Mouse (Mus musculus): Measurements from ENCODE around the gene Lcn9. TPM values are rescaled to one million over a fixed set of nuclear protein-coding genes. Genes with fewer than 3 reads are reported as not detected.
A peak's percentile ranks its signal among the peaks of the same experiment; 100 is the strongest.

The Lcn9 gene
- polyA plus RNA-seq, 2 experiments = not detected

DNA sequence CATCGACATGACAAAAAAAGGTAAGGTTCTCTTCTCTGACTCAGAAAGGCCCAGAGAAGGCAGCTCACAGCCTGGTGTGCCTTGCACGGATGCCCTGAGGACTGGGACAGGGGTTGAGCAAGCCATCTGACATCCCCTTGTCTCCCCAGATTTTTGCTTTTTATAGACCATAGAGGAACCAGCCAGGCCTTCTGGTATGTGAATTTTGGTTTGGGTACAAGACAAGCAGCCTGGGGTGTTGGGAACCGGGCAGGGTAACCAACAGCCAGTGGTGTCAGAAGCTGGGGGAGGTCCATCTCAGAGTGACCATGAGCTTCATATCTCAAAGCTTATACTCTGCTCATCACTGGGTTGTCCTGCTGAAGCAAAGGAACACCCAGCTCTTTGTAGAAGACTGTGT is 1.8 kb downstream of the Lcn9 start:
- Histone ChIP-seq H3K9ac (replicated peaks) (no peak overlapping the region), H3K36me3 (replicated peaks; ENCODE audit: control insufficient read depth, insufficient read depth, low read depth) (no peaks in the 10 kb centered on the region), H3K27me3 (ENCODE audit: control insufficient read depth, insufficient read depth, low read length) (no peaks in the 10 kb centered on the region), H3K4me3 (ENCODE audit: insufficient read depth in 1 of 2, low read depth in 2 of 2, low read length in 2 of 2) (no peak overlapping the region), H3K4me1 (replicated peaks; ENCODE audit: control insufficient read depth in 2 of 2, insufficient read depth in 2 of 2, low read length in 1 of 2) (no peaks in the 10 kb centered on the region), H3K4me2 (ENCODE audit: low read depth) (no peak overlapping the region), H3K9me3 (ENCODE audit: control insufficient read depth, low read length) (no peaks in the 10 kb centered on the region), H3K27ac (no peak overlapping the region)
- WGBS (ENCODE audit: insufficient replicate concordance) = 52% methylated on average over 3 of the region's 3 CpGs
- ATAC-seq (ENCODE audit: insufficient read depth) = no peak
- TF ChIP-seq CTCF (IDR thresholded peaks at IDR 0.05; ENCODE audit: low read depth) (no peak), EP300 (IDR thresholded peaks at IDR 0.05; ENCODE audit: low read depth) (no peak)
- DNase-seq (ENCODE audit: low read depth in 3 of 3, low spot score in 3 of 3) = no peak

GRCm38 (mm10) chr2:25828344-25828947 is 5.5 kb downstream of the Lcn9 start:
- H3K9me3 ChIP-seq (ENCODE audit: control insufficient read depth, low read length) = no peaks in the 10 kb centered on the region
- 42% methylated on average over 8 of the region's 8 CpGs for WGBS (ENCODE audit: insufficient replicate concordance)
- H3K27ac ChIP-seq = no peak overlapping the region
- H3K4me1 ChIP-seq (replicated peaks; ENCODE audit: control insufficient read depth in 2 of 2, insufficient read depth in 2 of 2, low read length in 1 of 2) = no peaks in the 10 kb centered on the region
- TF ChIP-seq CTCF (IDR thresholded peaks at IDR 0.05; ENCODE audit: low read depth) (no peak), EP300 (IDR thresholded peaks at IDR 0.05; ENCODE audit: low read depth) (no peak)
- ATAC-seq (ENCODE audit: insufficient read depth) (no peak), DNase-seq (ENCODE audit: low read depth in 3 of 3, low spot score in 3 of 3) (no peak)
- H3K9ac ChIP-seq (replicated peaks) = no peak overlapping the region
- no peak overlapping the region for H3K4me2 ChIP-seq (ENCODE audit: low read depth)
- no peaks in the 10 kb centered on the region for H3K27me3 ChIP-seq (ENCODE audit: control insufficient read depth, insufficient read depth, low read length)
- no peak overlapping the region for H3K4me3 ChIP-seq (ENCODE audit: insufficient read depth in 1 of 2, low read depth in 2 of 2, low read length in 2 of 2)
- H3K36me3 ChIP-seq (replicated peaks; ENCODE audit: control insufficient read depth, insufficient read depth, low read depth) = no peaks in the 10 kb centered on the region

GRCm38 (mm10) chr2:25830786-25831185 is 7.8 kb downstream of the Lcn9 start:
- H3K4me2 ChIP-seq (ENCODE audit: low read depth) = no peak overlapping the region
- H3K4me3 ChIP-seq (ENCODE audit: insufficient read depth in 1 of 2, low read depth in 2 of 2, low read length in 2 of 2) = no peak overlapping the region
- H3K4me1 ChIP-seq (replicated peaks; ENCODE audit: control insufficient read depth in 2 of 2, insufficient read depth in 2 of 2, low read length in 1 of 2) = no peaks in the 10 kb centered on the region
- H3K9ac ChIP-seq (replicated peaks) = no peak overlapping the region
- no peak overlapping the region for H3K27ac ChIP-seq
- no peak for ATAC-seq (ENCODE audit: insufficient read depth)
- no peak for DNase-seq (ENCODE audit: low read depth in 3 of 3, low spot score in 3 of 3)
- H3K27me3 ChIP-seq (ENCODE audit: control insufficient read depth, insufficient read depth, low read length) = no peaks in the 10 kb centered on the region
- 76% methylated on average over 3 of the region's 3 CpGs for WGBS (ENCODE audit: insufficient replicate concordance)
- H3K36me3 ChIP-seq (replicated peaks; ENCODE audit: control insufficient read depth, insufficient read depth, low read depth) = no peaks in the 10 kb centered on the region
- H3K9me3 ChIP-seq (ENCODE audit: control insufficient read depth, low read length) = no peaks in the 10 kb centered on the region
- no peak for TF ChIP-seq EP300 (IDR thresholded peaks at IDR 0.05; ENCODE audit: low read depth)

- H3K27me3 ChIP-seq (ENCODE audit: control insufficient read depth, insufficient read depth, low read length) = no peaks in the 10 kb centered on the region
- ATAC-seq (ENCODE audit: insufficient read depth) = no peak
- no peaks in the 10 kb centered on the region for H3K4me1 ChIP-seq (replicated peaks; ENCODE audit: control insufficient read depth in 2 of 2, insufficient read depth in 2 of 2, low read length in 1 of 2)
- no peaks in the 10 kb centered on the region for H3K9me3 ChIP-seq (ENCODE audit: control insufficient read depth, low read length)
- DNase-seq (ENCODE audit: low read depth in 3 of 3, low spot score in 3 of 3) = peak; percentile 13 to 32 (median 14)
- H3K4me3 ChIP-seq (ENCODE audit: insufficient read depth in 1 of 2, low read depth in 2 of 2, low read length in 2 of 2) = no peak overlapping the region
- no peaks in the 10 kb centered on the region for H3K36me3 ChIP-seq (replicated peaks; ENCODE audit: control insufficient read depth, insufficient read depth, low read depth)
- H3K4me2 ChIP-seq (ENCODE audit: low read depth) = no peak overlapping the region
- no peak overlapping the region for H3K27ac ChIP-seq
- 31% methylated on average over 5 of the region's 5 CpGs for WGBS (ENCODE audit: insufficient replicate concordance)
- TF ChIP-seq EP300 (IDR thresholded peaks at IDR 0.05; ENCODE audit: low read depth) (no peak), CTCF (IDR thresholded peaks at IDR 0.05; ENCODE audit: low read depth) (peak; percentile 94)
- H3K9ac ChIP-seq (replicated peaks) = no peak overlapping the region
Measured at GRCm38 (mm10) chr2:25836291-25836690, 13.3 kb downstream of the Lcn9 start.

- H3K9ac ChIP-seq (replicated peaks) = no peak overlapping the region
- H3K4me2 ChIP-seq (ENCODE audit: low read depth) = no peak overlapping the region
- H3K27ac ChIP-seq = no peak overlapping the region
- H3K27me3 ChIP-seq (ENCODE audit: control insufficient read depth, insufficient read depth, low read length) = no peaks in the 10 kb centered on the region
- no peaks in the 10 kb centered on the region for H3K4me1 ChIP-seq (replicated peaks; ENCODE audit: control insufficient read depth in 2 of 2, insufficient read depth in 2 of 2, low read length in 1 of 2)
- no peak for ATAC-seq (ENCODE audit: insufficient read depth)
- H3K36me3 ChIP-seq (replicated peaks; ENCODE audit: control insufficient read depth, insufficient read depth, low read depth) = no peaks in the 10 kb centered on the region
- H3K9me3 ChIP-seq (ENCODE audit: control insufficient read depth, low read length) = no peaks in the 10 kb centered on the region
- 41% methylated on average over 4 of the region's 4 CpGs for WGBS (ENCODE audit: insufficient replicate concordance)
- H3K4me3 ChIP-seq (ENCODE audit: insufficient read depth in 1 of 2, low read depth in 2 of 2, low read length in 2 of 2) = no peak overlapping the region
- DNase-seq (ENCODE audit: low read depth in 3 of 3, low spot score in 3 of 3) = no peak
- no peak for TF ChIP-seq CTCF (IDR thresholded peaks at IDR 0.05; ENCODE audit: low read depth)
- no peak for TF ChIP-seq EP300 (IDR thresholded peaks at IDR 0.05; ENCODE audit: low read depth)
Measured at GRCm38 (mm10) chr2:25842161-25842560, 19.2 kb downstream of the Lcn9 start.
